Mouse (Mus musculus) heart, adult 2 months (tissue): ENCODE measurements around the gene Clrn2. TPM values are rescaled to one million over a fixed set of nuclear protein-coding genes. Genes with fewer than 3 reads are reported as not detected.
A peak's percentile ranks its signal among the peaks of the same experiment; 100 is the strongest.

Experiments used
- DNase-seq, 2 experiments: peaks; one replicate each; pipeline ENCODE4 v3.0.0; 2021
- H3K27ac ChIP-seq: fragments of 200-600 bp; 2 replicates; pipeline ENCODE4 v1.8.1; 2022
- H3K27me3 ChIP-seq: fragments of 200-500 bp; 2 replicates; pipeline ENCODE4 v1.6.1; 2012; ENCODE audit warnings: mild to moderate bottlenecking, low read length, inconsistent platforms, mixed read lengths; ENCODE audit not compliant: control insufficient read depth, insufficient read depth
- H3K36me3 ChIP-seq: fragments of 200-500 bp; 2 replicates; pipeline ENCODE4 v1.6.1; 2012; ENCODE audit warnings: low read length, inconsistent platforms; ENCODE audit not compliant: control insufficient read depth, insufficient read depth
- H3K4me1 ChIP-seq: fragments of 200-500 bp; 2 replicates; pipeline ENCODE4 v1.6.1; 2011; ENCODE audit warnings: low read length; ENCODE audit not compliant: control insufficient read depth, insufficient read depth
- H3K4me3 ChIP-seq: fragments of 200-600 bp; 2 replicates; pipeline ENCODE4 v1.8.1; 2022
- H3K79me2 ChIP-seq: fragments of 200-500 bp; replicated peaks from 2 replicates; pipeline ENCODE4 v1.6.1; 2012; ENCODE audit warnings: mild to moderate bottlenecking, inconsistent platforms, low read length, moderate library complexity, mixed read lengths; ENCODE audit not compliant: control insufficient read depth, insufficient read depth
- H3K9ac ChIP-seq: fragments of 200-500 bp; 2 replicates; pipeline ENCODE4 v1.6.1; 2012; ENCODE audit warnings: low read depth, mild to moderate bottlenecking, control low read depth, inconsistent platforms, low read length, mixed read lengths
- CTCF ChIP-seq: fragments of 200-600 bp; IDR thresholded peaks from 2 replicates; pipeline ENCODE4 v1.8.1; 2022; ENCODE audit warnings: antibody characterized with exemption, mild to moderate bottlenecking, moderate library complexity
- EP300 ChIP-seq: fragments of 200-500 bp; IDR thresholded peaks from 2 replicates; pipeline ENCODE4 v1.6.1; 2011; ENCODE audit warnings: low read depth, low read length, control low read depth; ENCODE audit not compliant: insufficient read depth
- POLR2A ChIP-seq: fragments of 200-500 bp; IDR thresholded peaks from 2 replicates; pipeline ENCODE4 v1.6.1; 2011; ENCODE audit warnings: mild to moderate bottlenecking, low read depth, low read length, control low read depth; ENCODE audit not compliant: insufficient read depth
- WGBS: fragments of 180-500 bp; shearing (Covaris S2); methylation state at CpG from one replicate; pipeline ENCODE4 v1.1.7; 2018; 5-methylcytosine and 5-hydroxymethylcytosine counted together
- intact Hi-C: fragments of 180-260 bp; cut with DNase I; formaldehyde crosslinking; loops from one replicate; pipeline ENCODE4 v1.15.1; 2025
- polyA plus RNA-seq: library from polyadenylated mRNA; depleted of rRNA; stranded (reverse); fragments of >200 nt; gene quantifications from 2 replicates; pipeline ENCODE4 v1.2.3, GENCODE M21; 2012
- total RNA-seq, 2 experiments: library from RNA; stranded (reverse); gene quantifications; 2 replicates each; pipeline ENCODE4 v1.2.3; 2021

Gene Clrn2
- total and polyA plus RNA-seq, 3 experiments: not detected

- Histone ChIP-seq H3K9ac (peak overlapping the region; percentile 10), H3K27me3 (no peaks in the 10 kb centered on the region), H3K4me1 (peaks cover 6% of the 10 kb centered on the region), H3K36me3 (no peaks in the 10 kb centered on the region), H3K27ac (peak overlapping the region; percentile 74), H3K4me3 (peak overlapping the region; percentile 89), H3K79me2 (no peaks in the 10 kb centered on the region)
- 3% methylated on average over 8 of the region's 8 CpGs for WGBS
- peak in 1 of 2 experiments; percentile 4 for DNase-seq
- intact Hi-C loops: loop anchor here (5.0 kb wide), 2 partner anchors 408 to 1222 kb away; partner anchors contain the start of genes Lcorl and Tapt1
- TF ChIP-seq POLR2A (no peak), CTCF (no peak), EP300 (no peak)
Measured at GRCm38 (mm10) chr5:45449206-45449605, 4.3 kb upstream of the Clrn2 start.

GRCm38 (mm10) chr5:45449831-45450716, 3.5 kb upstream of the Clrn2 start, which contains the start of gene Qdpr:
Gene Qdpr (minus strand): TSS chr5:45450236.
- no peaks in the 10 kb centered on the region for H3K27me3 ChIP-seq
- peak within 1 kb of the TSS; percentile 89 for H3K4me3 ChIP-seq
- peak; percentile 93 to 96 for DNase-seq
- H3K9ac ChIP-seq: peak within 1 kb of the TSS; percentile 71
- under 1% methylated on average over 70 of the region's 70 CpGs for WGBS
- intact Hi-C loops: loop anchor here (2.0 to 5.0 kb wide), 4 partner anchors 43 to 1223 kb away; partner anchors contain the start of genes Lap3, Lcorl, Med28 and Tapt1
- H3K27ac ChIP-seq: peak within 1 kb of the TSS; percentile 74
- TF ChIP-seq EP300 (no peak; the same call in 1 of the 2 replicates), CTCF (peak; percentile 16; the same call in 1 of the 2 replicates), POLR2A (peak; percentile 90)
- no peaks in the 10 kb centered on the region for H3K36me3 ChIP-seq
- no peaks in the 10 kb centered on the region for H3K79me2 ChIP-seq
- H3K4me1 ChIP-seq: peaks cover 6% of the 10 kb centered on the region

- no peak for DNase-seq
- intact Hi-C loops: loop anchor here (5.0 kb wide), 1 partner anchor 68 kb away; the partner anchor contains the start of gene Med28
Measured at GRCm38 (mm10) chr5:45454456-45454855, 905 bp downstream of the Clrn2 start.

GRCm38 (mm10) chr5:45472880-45473450, 19.4 kb downstream of the Clrn2 start:
- no peak overlapping the region for H3K4me3 ChIP-seq
- WGBS: 13% methylated on average over 7 of the region's 7 CpGs
- intact Hi-C loops: no loop called here
- H3K36me3 ChIP-seq: no peaks in the 10 kb centered on the region
- H3K27me3 ChIP-seq: no peaks in the 10 kb centered on the region
- no peak overlapping the region for H3K27ac ChIP-seq
- no peak for DNase-seq
- H3K9ac ChIP-seq: no peak overlapping the region
- no peaks in the 10 kb centered on the region for H3K79me2 ChIP-seq
- no peak for TF ChIP-seq POLR2A
- TF ChIP-seq EP300: no peak
- TF ChIP-seq CTCF: no peak
- H3K4me1 ChIP-seq: peaks cover 1% of the 10 kb centered on the region; the same call in 1 of the 2 replicates

More at GRCm38 (mm10) chr5:45454456-45454855, 905 bp downstream of the Clrn2 start:
- WGBS: 37% methylated on average over 9 of the region's 9 CpGs
- Histone ChIP-seq H3K9ac (no peak overlapping the region), H3K4me1 (no peaks in the 10 kb centered on the region), H3K4me3 (no peak overlapping the region), H3K79me2 (no peaks in the 10 kb centered on the region), H3K27me3 (no peaks in the 10 kb centered on the region), H3K27ac (no peak overlapping the region), H3K36me3 (no peaks in the 10 kb centered on the region)
- TF ChIP-seq POLR2A: no peak
- no peak for TF ChIP-seq EP300
- no peak for TF ChIP-seq CTCF

- Histone ChIP-seq H3K4me3 (no peak overlapping the region), H3K4me1 (peaks cover 1% of the 10 kb centered on the region; the same call in 1 of the 2 replicates), H3K27me3 (no peaks in the 10 kb centered on the region), H3K79me2 (no peaks in the 10 kb centered on the region), H3K9ac (no peak overlapping the region), H3K27ac (no peak overlapping the region), H3K36me3 (no peaks in the 10 kb centered on the region)
- intact Hi-C loops: no loop called here
- TF ChIP-seq EP300 (no peak), POLR2A (no peak)
- WGBS: 78% methylated on average over 1 of the region's 1 CpGs
- DNase-seq: no peak
Measured at GRCm38 (mm10) chr5:45473521-45473920, 20.0 kb downstream of the Clrn2 start.
